Mouse (Mus musculus) thymus, adult 2 months (tissue): ENCODE measurements around the gene Ankrd11. TPM values are rescaled to one million over a fixed set of nuclear protein-coding genes. Genes with fewer than 3 reads are reported as not detected.

Source experiments
- DNase-seq: peaks from one replicate; pipeline ENCODE4 v3.0.0; 2021
- H3K27ac ChIP-seq: fragments of 200-500 bp; 2 replicates; pipeline ENCODE4 v1.5.1; 2012; ENCODE audit warnings: low read length, control low read depth; ENCODE audit not compliant: control insufficient read depth, insufficient read depth
- H3K27me3 ChIP-seq: fragments of 200-500 bp; 2 replicates; pipeline ENCODE4 v1.6.1; 2012; ENCODE audit warnings: mild to moderate bottlenecking, low read length, moderate library complexity, mixed read lengths; ENCODE audit not compliant: control insufficient read depth, insufficient read depth
- H3K36me3 ChIP-seq: fragments of 200-500 bp; 2 replicates; pipeline ENCODE4 v1.6.1; 2012; ENCODE audit warnings: mild to moderate bottlenecking, low read length, moderate library complexity; ENCODE audit not compliant: control insufficient read depth, insufficient read depth
- H3K4me1 ChIP-seq: fragments of 200-500 bp; replicated peaks from 2 replicates; pipeline ENCODE4 v1.6.1; 2012; ENCODE audit warnings: low read length; ENCODE audit not compliant: control insufficient read depth, insufficient read depth
- H3K4me3 ChIP-seq: fragments of 200-500 bp; 2 replicates; pipeline ENCODE4 v1.5.1; 2012; ENCODE audit warnings: mild to moderate bottlenecking, low read length, control low read depth, moderate library complexity; ENCODE audit not compliant: control insufficient read depth, insufficient read depth
- CTCF ChIP-seq: fragments of 200-500 bp; IDR thresholded peaks from 2 replicates; pipeline ENCODE4 v1.5.1; 2012; ENCODE audit warnings: mild to moderate bottlenecking, control low read depth, low read length, moderate library complexity, borderline replicate concordance; ENCODE audit not compliant: control insufficient read depth, poor library complexity, insufficient read depth; ENCODE audit errors: extremely low read depth
- POLR2A ChIP-seq: fragments of 200-500 bp; IDR thresholded peaks from 2 replicates; pipeline ENCODE4 v1.6.1; 2012; ENCODE audit warnings: mild to moderate bottlenecking, low read length, control low read depth, moderate library complexity; ENCODE audit not compliant: control insufficient read depth, poor library complexity, insufficient read depth; ENCODE audit errors: extremely low read depth
- WGBS: fragments of 180-500 bp; shearing (Covaris S2); methylation state at CpG from one replicate; pipeline ENCODE4 v1.1.7; 2018; 5-methylcytosine and 5-hydroxymethylcytosine counted together
- polyA plus RNA-seq: library from polyadenylated mRNA; depleted of rRNA; stranded (reverse); fragments of >200 nt; gene quantifications from 2 replicates; pipeline ENCODE4 v1.2.3, GENCODE M21; 2012

The Ankrd11 gene
- polyA plus RNA-seq, 1 experiment: 118 TPM

GRCm38 (mm10) chr8:122856288-122856687 is 185.8 kb downstream of the Ankrd11 start:
- Histone ChIP-seq H3K4me3 (no peak overlapping the region), H3K4me1 (no peaks in the 10 kb centered on the region), H3K36me3 (no peaks in the 10 kb centered on the region), H3K27me3 (no peaks in the 10 kb centered on the region), H3K27ac (no peak overlapping the region)
- no peak for TF ChIP-seq CTCF
- TF ChIP-seq POLR2A: no peak
- WGBS: 93% methylated on average over 8 of the region's 8 CpGs
- DNase-seq: no peak

GRCm38 (mm10) chr8:122855123-122855522 is 187.0 kb downstream of the Ankrd11 start:
- Histone ChIP-seq H3K27me3 (no peaks in the 10 kb centered on the region), H3K4me3 (no peak overlapping the region), H3K36me3 (no peaks in the 10 kb centered on the region), H3K27ac (no peak overlapping the region), H3K4me1 (no peaks in the 10 kb centered on the region)
- no peak for DNase-seq
- 88% methylated on average over 4 of the region's 4 CpGs for WGBS
- TF ChIP-seq CTCF (no peak), POLR2A (no peak)

GRCm38 (mm10) chr8:122854388-122854787 is 187.7 kb downstream of the Ankrd11 start:
- 72% methylated on average over 7 of the region's 7 CpGs for whole genome bisulfite sequencing

GRCm38 (mm10) chr8:122853340-122853771 is 188.7 kb downstream of the Ankrd11 start:
- Histone ChIP-seq H3K36me3 (no peaks in the 10 kb centered on the region), H3K27ac (no peak overlapping the region), H3K27me3 (no peaks in the 10 kb centered on the region), H3K4me3 (no peak overlapping the region), H3K4me1 (no peaks in the 10 kb centered on the region; the same call in 1 of the 2 replicates)
- 85% methylated on average over 11 of the region's 11 CpGs for WGBS
- TF ChIP-seq CTCF (no peak), POLR2A (no peak)
- DNase-seq: no peak

More at GRCm38 (mm10) chr8:122854388-122854787, 187.7 kb downstream of the Ankrd11 start:
- Histone ChIP-seq H3K27me3 (no peaks in the 10 kb centered on the region), H3K27ac (no peak overlapping the region), H3K4me1 (no peaks in the 10 kb centered on the region), H3K4me3 (no peak overlapping the region), H3K36me3 (no peaks in the 10 kb centered on the region)
- no peak for TF ChIP-seq CTCF
- no peak for TF ChIP-seq POLR2A
- DNase-seq: no peak

GRCm38 (mm10) chr8:122852546-122852905 is 189.6 kb downstream of the Ankrd11 start:
- 31% methylated on average over 1 of the region's 1 CpGs for WGBS
- H3K27me3 ChIP-seq: no peaks in the 10 kb centered on the region
- no peak for DNase-seq
- no peak overlapping the region for H3K4me3 ChIP-seq
- no peaks in the 10 kb centered on the region for H3K36me3 ChIP-seq
- no peak overlapping the region for H3K27ac ChIP-seq
- TF ChIP-seq CTCF (no peak), POLR2A (no peak)
- no peaks in the 10 kb centered on the region; the same call in 1 of the 2 replicates for H3K4me1 ChIP-seq

- no peak for DNase-seq
- H3K4me1 ChIP-seq: no peaks in the 10 kb centered on the region; the same call in 1 of the 2 replicates
- 80% methylated on average over 12 of the region's 12 CpGs for WGBS
- no peak overlapping the region for H3K4me3 ChIP-seq
- H3K27ac ChIP-seq: no peak overlapping the region
- H3K27me3 ChIP-seq: no peaks in the 10 kb centered on the region
- TF ChIP-seq CTCF: no peak
- no peak for TF ChIP-seq POLR2A
- H3K36me3 ChIP-seq: no peaks in the 10 kb centered on the region
Observed at GRCm38 (mm10) chr8:122851692-122852545, 190.2 kb downstream of the Ankrd11 start.
